Mouse (Mus musculus) liver, adult 10 weeks (tissue): ENCODE results near the gene Gm49661. TPM values are rescaled to one million over a fixed set of nuclear protein-coding genes. Genes with fewer than 3 reads are reported as not detected.

Experiments used
- polyA plus RNA-seq: library from polyadenylated mRNA; stranded (reverse); fragments of 350-450 nt; fragmentation: Illumina TruSeq; extraction: RNeasy Lipid Tissue Mini Kit (QIAGEN cat#74804); gene quantifications from one replicate; pipeline ENCODE4 v1.2.3, GENCODE M21; 2014; ENCODE audit warnings: low read depth, low replicate concordance

Gene Gm49661
- not detected for polyA plus RNA-seq

DNA sequence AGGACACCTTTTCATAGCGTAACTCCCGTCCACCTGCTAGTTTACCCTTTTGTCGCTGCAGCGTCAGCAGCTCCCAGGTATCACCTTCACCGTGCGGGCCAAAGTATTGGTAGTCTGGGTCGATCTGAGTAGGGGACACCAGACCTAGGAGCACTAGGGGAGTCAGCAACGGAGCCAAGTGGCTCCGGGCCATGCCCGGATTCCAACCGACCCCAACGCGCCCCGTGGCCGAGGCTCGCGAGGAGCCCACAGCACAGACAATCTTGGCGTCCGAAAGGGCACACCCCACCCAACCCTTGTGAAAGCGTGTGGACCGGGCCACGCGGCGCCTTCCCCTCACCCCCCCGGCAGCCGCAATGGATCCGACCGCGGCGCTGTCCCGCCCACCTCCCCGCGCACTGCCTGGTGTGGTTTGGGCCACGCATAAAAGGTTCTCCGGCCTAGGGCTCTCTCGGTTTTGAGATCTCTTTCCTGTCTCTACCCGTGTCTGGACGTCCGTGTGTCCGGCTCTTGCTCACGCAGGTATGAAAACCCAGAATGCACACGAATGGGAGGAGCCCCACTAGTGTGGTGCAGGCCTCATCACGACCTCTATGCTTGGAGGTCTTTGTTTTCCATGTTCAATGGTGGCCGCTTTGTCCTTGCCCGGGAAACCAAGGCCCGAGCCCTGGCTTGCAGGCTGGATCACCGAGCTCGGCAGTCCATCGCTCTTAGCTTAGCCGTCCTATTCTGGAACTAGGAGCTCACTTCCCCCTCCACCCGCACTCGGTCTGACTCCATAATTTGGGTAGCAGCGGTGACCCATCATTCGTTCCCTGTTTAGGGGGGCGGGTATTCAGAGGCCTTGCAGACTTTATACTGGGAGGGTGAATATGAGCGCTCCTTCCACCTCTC is at the start of gene Gm49661, which contains the start of the genes Prdx2 and Rnaseh2a:
TSS of gene Gm49661 (minus strand) at position 193 of the 894 bp plus-strand sequence.
TSS of gene Prdx2 (plus strand) at position 347 of the 894 bp plus-strand sequence.
TSS of gene Rnaseh2a (minus strand) at position 527 of the 894 bp plus-strand sequence.

GRCm38 (mm10) chr8:85014431-85014830 is 45.2 kb upstream of the Gm49661 start, which contains the start of gene Best2:
Gene Best2, minus strand, starts transcription at chr8:85014531.

DNA sequence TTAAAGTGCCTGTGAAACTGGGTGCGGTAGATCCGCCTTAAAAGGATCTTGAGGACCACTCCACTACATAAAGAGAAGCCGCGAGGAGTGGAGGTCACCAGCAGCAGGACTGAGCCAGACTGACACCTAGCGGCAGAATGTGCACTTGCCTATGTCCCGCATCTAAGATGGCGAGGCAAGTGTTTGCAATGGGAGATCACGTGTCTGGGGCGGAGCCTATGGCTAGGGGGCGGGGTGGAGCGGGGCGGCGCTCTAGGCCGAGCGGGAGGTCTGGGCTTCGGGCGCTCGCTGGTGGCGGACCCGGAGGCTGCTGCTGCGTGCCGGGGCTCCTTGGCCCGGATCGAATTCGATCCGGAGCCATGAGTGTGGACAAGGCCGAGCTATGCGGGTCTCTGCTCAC is 21.1 kb upstream of the Gm49661 start, which contains the start of gene Hook2:
TSS of gene Hook2 (plus strand) at position 255 of the 400 bp plus-strand sequence.

DNA sequence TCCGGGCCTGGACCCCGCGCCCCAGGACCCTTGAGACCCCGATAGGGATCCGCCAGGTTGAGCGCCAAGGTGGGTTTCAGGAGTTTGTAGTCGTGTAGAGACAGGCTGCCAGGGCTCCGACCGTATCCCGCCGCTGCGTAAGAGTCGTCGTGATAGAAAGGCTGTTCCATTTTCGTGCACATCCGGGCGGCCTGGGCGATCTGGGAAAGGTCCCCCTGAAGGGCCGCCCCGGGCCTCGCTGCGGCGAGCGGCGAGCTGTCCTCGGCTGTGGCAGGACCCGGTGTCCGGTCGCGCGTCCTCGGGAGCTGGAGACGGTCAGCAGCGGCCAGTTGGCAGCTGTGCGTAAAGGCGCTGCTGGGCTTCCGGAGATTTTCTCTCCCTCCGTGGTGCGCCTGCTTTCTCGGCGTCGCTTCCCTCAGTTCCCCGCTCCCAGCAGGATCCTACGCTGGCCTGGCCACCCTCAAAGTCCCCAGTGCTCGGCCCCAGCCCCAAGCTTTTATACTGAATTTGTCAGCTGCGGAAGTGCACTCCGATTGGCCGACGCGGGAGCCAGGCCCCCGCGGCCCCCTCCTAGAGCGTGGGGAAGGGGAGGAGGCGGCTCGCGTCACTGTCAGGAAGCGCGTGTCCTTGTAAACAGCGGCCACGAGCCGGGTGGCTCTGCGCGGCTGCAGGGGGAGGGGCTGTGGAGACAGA is 9.2 kb upstream of the Gm49661 start, which contains the start of gene Junb:
TSS of gene Junb (minus strand) at position 471 of the 693 bp plus-strand sequence.

GRCm38 (mm10) chr8:84946528-84947240 is 22.5 kb downstream of the Gm49661 start, which contains the start of gene Rtbdn:
Gene Rtbdn, plus strand, starts transcription at chr8:84946991.

GRCm38 (mm10) chr8:84936962-84937546 is 32.2 kb downstream of the Gm49661 start, which contains the start of gene Mast1:
Gene Mast1, minus strand, starts transcription at chr8:84937359.

Other genes starting within 250 kb of the Gm49661 start
- gene G430095P16Rik, start 246.4 kb downstream of the Gm49661 start, polyA plus RNA-seq, result not detected
- 13.6 TPM for gene Nfix, start 169.1 kb downstream of the Gm49661 start, polyA plus RNA-seq
- gene Dand5, start 146.6 kb downstream of the Gm49661 start, polyA plus RNA-seq, result 1.3 TPM
- 0.74 TPM for gene Gadd45gip1, start 137.9 kb downstream of the Gm49661 start, polyA plus RNA-seq
- gene Rad23a, start 128.8 kb downstream of the Gm49661 start, polyA plus RNA-seq, result 9.8 TPM
- 778 TPM for gene Calr, start 122.5 kb downstream of the Gm49661 start, polyA plus RNA-seq
- 2.9 TPM for gene Farsa, start 112.4 kb downstream of the Gm49661 start, polyA plus RNA-seq
- 1.8 TPM for gene Syce2, start 97.3 kb downstream of the Gm49661 start, polyA plus RNA-seq
- gene Gcdh, start 75.5 kb downstream of the Gm49661 start, polyA plus RNA-seq, result 511 TPM
- 1.0 TPM for gene Klf1, start 67.5 kb downstream of the Gm49661 start, polyA plus RNA-seq
- 9.4 TPM for gene Dnase2a, start 60.9 kb downstream of the Gm49661 start, polyA plus RNA-seq
- not detected for gene Mast1, start 32.1 kb downstream of the Gm49661 start, polyA plus RNA-seq
- gene Rtbdn, start 22.4 kb downstream of the Gm49661 start, polyA plus RNA-seq, result not detected
- gene Prdx2, start 154 bp upstream of the Gm49661 start, polyA plus RNA-seq, result 42.1 TPM
- 2.5 TPM for gene Rnaseh2a, start 334 bp upstream of the Gm49661 start, polyA plus RNA-seq
- gene Junb, start 9.3 kb upstream of the Gm49661 start, polyA plus RNA-seq, result 0.50 TPM
- 4.8 TPM for gene Hook2, start 21.2 kb upstream of the Gm49661 start, polyA plus RNA-seq
- not detected for gene Best2, start 45.1 kb upstream of the Gm49661 start, polyA plus RNA-seq
- 7.6 TPM for gene Asna1, start 55.8 kb upstream of the Gm49661 start, polyA plus RNA-seq
- gene Trir, start 57.4 kb upstream of the Gm49661 start, polyA plus RNA-seq, result 16.7 TPM
- gene Tnpo2, start 67.5 kb upstream of the Gm49661 start, polyA plus RNA-seq, result 5.4 TPM
- 2.5 TPM for gene Fbxw9, start 90.6 kb upstream of the Gm49661 start, polyA plus RNA-seq
- not detected for gene Gm5741, start 98.5 kb upstream of the Gm49661 start, polyA plus RNA-seq
- gene Dhps, start 102.3 kb upstream of the Gm49661 start, polyA plus RNA-seq, result 7.5 TPM
- 11.6 TPM for gene Wdr83os, start 111.3 kb upstream of the Gm49661 start, polyA plus RNA-seq
- 2.8 TPM for gene Wdr83, start 111.9 kb upstream of the Gm49661 start, polyA plus RNA-seq
- 12.2 TPM for gene Man2b1, start 113.8 kb upstream of the Gm49661 start, polyA plus RNA-seq
- gene Zfp791, start 153.7 kb upstream of the Gm49661 start, polyA plus RNA-seq, result 1.7 TPM
- gene Cks1brt, start 182.5 kb upstream of the Gm49661 start, polyA plus RNA-seq, result not detected